18 mouse cellular contexts compared by ENCODE assay signal in genomic region chr14:21929048-21929447, GRCm38 (mm10).
DNase-seq lines count a peak whose midpoint lies in the region; ATAC-seq lines count a peak whose summit lies in the region.
"Had no signal": no experiment of that assay in that cellular context is flagged by ENCODE, and none has a peak within 500 bp of the region (broad histone marks: within the 10 kb centered on the region; RNA-seq: fewer than 3 reads in every experiment).

No protein-coding gene starts in this region.

- no peak for ATAC-seq in CD4-positive, CD25-positive, alpha-beta regulatory T cell, adult 4 months
- ATAC-seq in hematopoietic stem cell, adult 5-6 weeks (replicated peaks in 1 of 2; ENCODE audit: insufficient read depth in 1 of 2, low FRiP score in 2 of 2, low TSS enrichment in 1 of 2, low read depth in 1 of 2, poor library complexity in 2 of 2, severe bottlenecking in 2 of 2) = peak; percentile 29 to 53; a peak in 3 of 4 replicates
- ATAC-seq in megakaryocyte progenitor cell, adult 5-6 weeks (replicated peaks; ENCODE audit: poor library complexity) = 0 out of 2 replicates have a peak, but pooled peaks have one; percentile 29
- ATAC-seq: forebrain, embryonic 13.5 days; forebrain, embryonic 15.5 days; forebrain, postnatal 0 days had no signal

- DNase-seq in CD4-positive, CD25-positive, alpha-beta regulatory T cell, adult 2 months (ENCODE audit: low read depth, low spot score) = peak; percentile 4
- DNase-seq in lung, postnatal 14 days = no peak
- no peak for DNase-seq in spleen, postnatal 14 days (ENCODE audit: low spot score in 2 of 2)
- DNase-seq: adrenal gland, adult 2 months; adrenal gland, postnatal 10 days; adrenal gland, postnatal 25 days; cerebellum, adult 11 months; cerebellum, adult 18-20 months; cerebellum, adult 8-10 months; cerebellum, adult 9-11 months; cerebellum, postnatal 14 days; cerebellum, postnatal 36 days; forebrain, postnatal 0 days had no signal
